Comparison of ENCODE assay signal across 20 mouse cellular contexts in genomic region chr19:58143853-58144454, GRCm38 (mm10).
DNase-seq lines count a peak whose midpoint lies in the region; ATAC-seq and TF ChIP-seq lines count a peak whose summit lies in the region.
"Had no signal": no experiment of that assay in that cellular context is flagged by ENCODE, and none has a peak within 500 bp of the region (broad histone marks: within the 10 kb centered on the region; RNA-seq: fewer than 3 reads in every experiment).

No protein-coding gene starts in this region.

- no peaks in the 10 kb centered on the region for H3K9me3 ChIP-seq in liver, postnatal 0 days (ENCODE audit: low read length)
- H3K9me3 ChIP-seq in midbrain, embryonic 16.5 days (replicated peaks; ENCODE audit: control insufficient read depth, low read length, poor library complexity, severe bottlenecking) = no peaks in the 10 kb centered on the region
- H3K9me3 ChIP-seq: embryonic facial prominence, embryonic 10.5 days; heart, embryonic 13.5 days; hindbrain, embryonic 13.5 days; limb, embryonic 15.5 days had no signal

- H3K27ac ChIP-seq in liver, postnatal 0 days (ENCODE audit: low read depth) = peak overlapping the region; percentile 48
- H3K27ac ChIP-seq in midbrain, embryonic 16.5 days (ENCODE audit: low read length) = no peak overlapping the region
- H3K27ac ChIP-seq: embryonic facial prominence, embryonic 10.5 days; heart, embryonic 13.5 days; hindbrain, embryonic 13.5 days; limb, embryonic 15.5 days had no signal

- peak; percentile 67 for ATAC-seq in liver, postnatal 0 days
- peak; percentile 95 for ATAC-seq in common myeloid progenitor, adult 5-6 weeks (replicated peaks; ENCODE audit: low read depth, poor library complexity, severe bottlenecking)
- no peak for ATAC-seq in midbrain, embryonic 16.5 days

- H3K4me1 ChIP-seq in liver, postnatal 0 days (ENCODE audit: insufficient read depth) = no peaks in the 10 kb centered on the region
- H3K4me1 ChIP-seq in midbrain, embryonic 16.5 days (ENCODE audit: control insufficient read depth, insufficient read depth, low read length) = peaks cover 12% of the 10 kb centered on the region
- H3K4me1 ChIP-seq: limb, embryonic 15.5 days; megakaryocyte, embryonic 14.5 days had no signal

- no peak overlapping the region for H3K4me2 ChIP-seq in liver, postnatal 0 days (ENCODE audit: low read depth, low read length)
- H3K4me2 ChIP-seq in midbrain, embryonic 16.5 days (ENCODE audit: low read length) = no peak overlapping the region
- H3K4me2 ChIP-seq: heart, embryonic 13.5 days; hindbrain, embryonic 13.5 days; limb, embryonic 15.5 days had no signal

- H3K27me3 ChIP-seq in liver, postnatal 0 days (ENCODE audit: insufficient read depth, low read length) = 0 out of 2 replicates have a peak, but pooled peaks cover 2% of the 10 kb centered on the region
- no peaks in the 10 kb centered on the region for H3K27me3 ChIP-seq in midbrain, embryonic 16.5 days (ENCODE audit: control insufficient read depth, insufficient read depth, low read depth, low read length)
- H3K27me3 ChIP-seq: hindbrain, embryonic 13.5 days; limb, embryonic 15.5 days had no signal

- no peaks in the 10 kb centered on the region for H3K36me3 ChIP-seq in liver, postnatal 0 days (replicated peaks; ENCODE audit: insufficient read depth, low read length)
- H3K36me3 ChIP-seq in midbrain, embryonic 16.5 days (ENCODE audit: control insufficient read depth, insufficient read depth, low read length) = no peaks in the 10 kb centered on the region
- H3K36me3 ChIP-seq: embryonic facial prominence, embryonic 10.5 days; heart, embryonic 13.5 days; hindbrain, embryonic 13.5 days; limb, embryonic 15.5 days had no signal

- no peak overlapping the region for H3K9ac ChIP-seq in liver, postnatal 0 days (replicated peaks)
- no peak overlapping the region for H3K9ac ChIP-seq in midbrain, embryonic 16.5 days (ENCODE audit: low read depth, low read length)
- H3K9ac ChIP-seq: heart, embryonic 13.5 days; hindbrain, embryonic 13.5 days; limb, embryonic 15.5 days had no signal

- no peak for TF ChIP-seq EP300 in liver, postnatal 0 days (IDR thresholded peaks at IDR 0.05; ENCODE audit: low read depth)

- no peak for DNase-seq in liver, postnatal 0 days
- no peak for DNase-seq in liver
- DNase-seq in natural killer cell, adult 2 months (ENCODE audit: low spot score in 2 of 2) = peak; percentile 21 to 42
- peak; percentile 28 for DNase-seq in thymus, postnatal 4 days
- no peak for DNase-seq in adrenal gland, postnatal 36 days
- no peak for DNase-seq in urinary bladder, postnatal 4 days (ENCODE audit: low spot score in 2 of 2)
- DNase-seq: adrenal gland, postnatal 14 days; cerebellum, postnatal 14 days; gastrocnemius, postnatal 36 days; kidney, adult 18-20 months; kidney, postnatal 25 days; right cerebral cortex, postnatal 14 days had no signal

- WGBS in liver, postnatal 0 days (ENCODE audit: insufficient replicate concordance) = 41% methylated on average over 7 of the region's 7 CpGs
- 92% methylated on average over 7 of the region's 7 CpGs for WGBS in midbrain, embryonic 16.5 days

- no peak for TF ChIP-seq CTCF in liver, postnatal 0 days (IDR thresholded peaks at IDR 0.05; ENCODE audit: low read depth)

- no peak overlapping the region for H3K4me3 ChIP-seq in liver, postnatal 0 days (ENCODE audit: low read depth, low read length)
- no peak overlapping the region for H3K4me3 ChIP-seq in midbrain, embryonic 16.5 days (ENCODE audit: low read depth, low read length)
- H3K4me3 ChIP-seq: embryonic facial prominence, embryonic 10.5 days; erythroblast, embryonic 14.5 days; heart, embryonic 13.5 days; hindbrain, embryonic 13.5 days; limb, embryonic 15.5 days; megakaryocyte, embryonic 14.5 days had no signal

Comparison
In these comparisons a context has a peak if more than half of its experiments do, and no peak if none do; other contexts are left out.
1. DNase-seq: peak in natural killer cell, adult 2 months (2 of 2) and thymus, postnatal 4 days (single experiment); none in liver, postnatal 0 days (single experiment), liver (single experiment), adrenal gland, postnatal 36 days (0 of 2) and urinary bladder, postnatal 4 days (0 of 2).